Mouse (Mus musculus): Measurements from ENCODE around the gene Tnfrsf8. TPM values are rescaled to one million over a fixed set of nuclear protein-coding genes. Genes with fewer than 3 reads are reported as not detected.
A peak's percentile ranks its signal among the peaks of the same experiment; 100 is the strongest.

Gene Tnfrsf8
- polyA plus RNA-seq, 1 experiment from 2014 or later: not detected

- H3K9ac ChIP-seq (replicated peaks): no peak overlapping the region
- H3K27ac ChIP-seq (replicated peaks): no peak overlapping the region
- no peak overlapping the region for H3K4me2 ChIP-seq (replicated peaks)
- no peaks in the 10 kb centered on the region for H3K9me3 ChIP-seq
- H3K36me3 ChIP-seq: no peaks in the 10 kb centered on the region
- no peaks in the 10 kb centered on the region for H3K4me1 ChIP-seq
- H3K27me3 ChIP-seq: peaks cover 8% of the 10 kb centered on the region
- 85% methylated on average over 4 of the region's 4 CpGs for WGBS
- ATAC-seq (ENCODE audit: low FRiP score, low read depth): no peak
- no peak overlapping the region for H3K4me3 ChIP-seq
Measured at GRCm38 (mm10) chr4:145240723-145241231, 74.2 kb downstream of the Tnfrsf8 start.

- WGBS: 61% methylated on average over 4 of the region's 4 CpGs
- Histone ChIP-seq H3K36me3 (no peaks in the 10 kb centered on the region), H3K4me3 (no peak overlapping the region), H3K27me3 (0 out of 2 replicates have a peak, but pooled peaks cover 1% of the 10 kb centered on the region), H3K4me2 (replicated peaks) (no peak overlapping the region), H3K4me1 (no peaks in the 10 kb centered on the region), H3K27ac (replicated peaks) (no peak overlapping the region), H3K9me3 (no peaks in the 10 kb centered on the region), H3K9ac (replicated peaks) (no peak overlapping the region)
- ATAC-seq (ENCODE audit: low FRiP score, low read depth): no peak
Measured at GRCm38 (mm10) chr4:145239049-145239830, 75.7 kb downstream of the Tnfrsf8 start.

- WGBS: 93% methylated on average over 7 of the region's 7 CpGs
- H3K4me3 ChIP-seq: no peak overlapping the region
- H3K27ac ChIP-seq (replicated peaks): no peak overlapping the region
- no peaks in the 10 kb centered on the region for H3K27me3 ChIP-seq
- H3K9ac ChIP-seq (replicated peaks): no peak overlapping the region
- ATAC-seq (ENCODE audit: low FRiP score, low read depth): no peak
- peaks cover 3% of the 10 kb centered on the region; the same call in 1 of the 2 replicates for H3K4me1 ChIP-seq
- H3K9me3 ChIP-seq: no peaks in the 10 kb centered on the region
- no peak overlapping the region for H3K4me2 ChIP-seq (replicated peaks)
- H3K36me3 ChIP-seq: no peaks in the 10 kb centered on the region
Measured at GRCm38 (mm10) chr4:145236027-145236426, 78.9 kb downstream of the Tnfrsf8 start.

- Histone ChIP-seq H3K27ac (replicated peaks) (no peak overlapping the region), H3K36me3 (no peaks in the 10 kb centered on the region), H3K9ac (replicated peaks) (no peak overlapping the region), H3K9me3 (no peaks in the 10 kb centered on the region), H3K4me2 (replicated peaks) (no peak overlapping the region), H3K4me3 (no peak overlapping the region), H3K27me3 (no peaks in the 10 kb centered on the region), H3K4me1 (peaks cover 3% of the 10 kb centered on the region; the same call in 1 of the 2 replicates)
- WGBS: 30% methylated on average over 3 of the region's 3 CpGs
- ATAC-seq (ENCODE audit: low FRiP score, low read depth): peak; percentile 47; the same call in 1 of the 2 replicates
Measured at GRCm38 (mm10) chr4:145233487-145234228, 81.3 kb downstream of the Tnfrsf8 start.

- H3K4me1 ChIP-seq: peaks cover 3% of the 10 kb centered on the region; the same call in 1 of the 2 replicates
- no peak overlapping the region for H3K27ac ChIP-seq (replicated peaks)
- no peaks in the 10 kb centered on the region for H3K27me3 ChIP-seq
- WGBS: 87% methylated on average over 5 of the region's 5 CpGs
- no peak for ATAC-seq (ENCODE audit: low FRiP score, low read depth)
- H3K4me2 ChIP-seq (replicated peaks): no peak overlapping the region
- H3K9me3 ChIP-seq: no peaks in the 10 kb centered on the region
- H3K4me3 ChIP-seq: no peak overlapping the region
- H3K36me3 ChIP-seq: no peaks in the 10 kb centered on the region
- H3K9ac ChIP-seq (replicated peaks): no peak overlapping the region
Measured at GRCm38 (mm10) chr4:145231732-145232131, 83.2 kb downstream of the Tnfrsf8 start.

GRCm38 (mm10) chr4:145230647-145231046 is 84.3 kb downstream of the Tnfrsf8 start:
- WGBS: 84% methylated on average over 2 of the region's 2 CpGs
- no peak overlapping the region for H3K9ac ChIP-seq (replicated peaks)
- H3K4me1 ChIP-seq: peaks cover 3% of the 10 kb centered on the region; the same call in 1 of the 2 replicates

GRCm38 (mm10) chr4:145229524-145230163 is 85.3 kb downstream of the Tnfrsf8 start:
- H3K36me3 ChIP-seq: no peaks in the 10 kb centered on the region
- no peak for ATAC-seq (ENCODE audit: low FRiP score, low read depth)

More at GRCm38 (mm10) chr4:145230647-145231046, 84.3 kb downstream of the Tnfrsf8 start:
- ATAC-seq (ENCODE audit: low FRiP score, low read depth): no peak
- H3K9me3 ChIP-seq: no peaks in the 10 kb centered on the region
- H3K27me3 ChIP-seq: no peaks in the 10 kb centered on the region
- no peaks in the 10 kb centered on the region for H3K36me3 ChIP-seq
- H3K27ac ChIP-seq (replicated peaks): no peak overlapping the region
- no peak overlapping the region for H3K4me2 ChIP-seq (replicated peaks)
- no peak overlapping the region for H3K4me3 ChIP-seq

GRCm38 (mm10) chr4:145229051-145229450 is 85.9 kb downstream of the Tnfrsf8 start:
- no peaks in the 10 kb centered on the region for H3K27me3 ChIP-seq
- H3K27ac ChIP-seq (replicated peaks): no peak overlapping the region
- no peak overlapping the region for H3K9ac ChIP-seq (replicated peaks)
- no peaks in the 10 kb centered on the region for H3K36me3 ChIP-seq
- H3K4me1 ChIP-seq: peaks cover 3% of the 10 kb centered on the region; the same call in 1 of the 2 replicates
- 93% methylated on average over 6 of the region's 6 CpGs for WGBS
- no peak overlapping the region for H3K4me2 ChIP-seq (replicated peaks)
- H3K4me3 ChIP-seq: no peak overlapping the region
- no peak for ATAC-seq (ENCODE audit: low FRiP score, low read depth)
- no peaks in the 10 kb centered on the region for H3K9me3 ChIP-seq

More at GRCm38 (mm10) chr4:145229524-145230163, 85.3 kb downstream of the Tnfrsf8 start:
- Histone ChIP-seq H3K9me3 (no peaks in the 10 kb centered on the region), H3K27ac (replicated peaks) (no peak overlapping the region), H3K4me3 (no peak overlapping the region), H3K27me3 (no peaks in the 10 kb centered on the region), H3K9ac (replicated peaks) (no peak overlapping the region), H3K4me1 (peaks cover 3% of the 10 kb centered on the region; the same call in 1 of the 2 replicates), H3K4me2 (replicated peaks) (no peak overlapping the region)
- 91% methylated on average over 5 of the region's 5 CpGs for WGBS

GRCm38 (mm10) chr4:145224613-145225012 is 90.4 kb downstream of the Tnfrsf8 start:
- no peak overlapping the region for H3K9ac ChIP-seq (replicated peaks)
- 94% methylated on average over 4 of the region's 4 CpGs for WGBS
- no peaks in the 10 kb centered on the region for H3K27me3 ChIP-seq
- no peaks in the 10 kb centered on the region for H3K36me3 ChIP-seq
- H3K4me3 ChIP-seq: no peak overlapping the region
- no peak for ATAC-seq (ENCODE audit: low FRiP score, low read depth)
- no peak overlapping the region for H3K4me2 ChIP-seq (replicated peaks)
- H3K4me1 ChIP-seq: no peaks in the 10 kb centered on the region
- no peak overlapping the region for H3K27ac ChIP-seq (replicated peaks)
- H3K9me3 ChIP-seq: no peaks in the 10 kb centered on the region

GRCm38 (mm10) chr4:145222064-145222463 is 92.9 kb downstream of the Tnfrsf8 start:
- peak; percentile 23; the same call in 1 of the 2 replicates for ATAC-seq (ENCODE audit: low FRiP score, low read depth)
- WGBS: 88% methylated on average over 8 of the region's 8 CpGs
- H3K4me1 ChIP-seq: no peaks in the 10 kb centered on the region

GRCm38 (mm10) chr4:145221379-145221778 is 93.6 kb downstream of the Tnfrsf8 start:
- Histone ChIP-seq H3K4me3 (no peak overlapping the region), H3K4me2 (replicated peaks) (no peak overlapping the region), H3K27me3 (no peaks in the 10 kb centered on the region), H3K9ac (replicated peaks) (no peak overlapping the region), H3K27ac (replicated peaks) (no peak overlapping the region), H3K36me3 (no peaks in the 10 kb centered on the region), H3K9me3 (no peaks in the 10 kb centered on the region), H3K4me1 (no peaks in the 10 kb centered on the region)
- no peak for ATAC-seq (ENCODE audit: low FRiP score, low read depth)
- WGBS: 82% methylated on average over 2 of the region's 2 CpGs

More at GRCm38 (mm10) chr4:145222064-145222463, 92.9 kb downstream of the Tnfrsf8 start:
- H3K36me3 ChIP-seq: no peaks in the 10 kb centered on the region
- no peak overlapping the region for H3K9ac ChIP-seq (replicated peaks)
- no peak overlapping the region for H3K27ac ChIP-seq (replicated peaks)
- H3K27me3 ChIP-seq: no peaks in the 10 kb centered on the region
- H3K4me2 ChIP-seq (replicated peaks): no peak overlapping the region
- H3K9me3 ChIP-seq: no peaks in the 10 kb centered on the region
- no peak overlapping the region for H3K4me3 ChIP-seq
